Mouse (Mus musculus) WW6 (cell line): ENCODE results near the gene Mdga1.
"Not testable (repeated sequence)": the region's sequence is repeated elsewhere in the genome, so short reads cannot be mapped to it uniquely, and the experiment has no call there.

Source experiments
- DNase-seq: peaks from one replicate; pipeline ENCODE4 v3.0.0-alpha.2; 2013; ENCODE audit warnings: low read depth, low spot score

Gene Mdga1

DNA sequence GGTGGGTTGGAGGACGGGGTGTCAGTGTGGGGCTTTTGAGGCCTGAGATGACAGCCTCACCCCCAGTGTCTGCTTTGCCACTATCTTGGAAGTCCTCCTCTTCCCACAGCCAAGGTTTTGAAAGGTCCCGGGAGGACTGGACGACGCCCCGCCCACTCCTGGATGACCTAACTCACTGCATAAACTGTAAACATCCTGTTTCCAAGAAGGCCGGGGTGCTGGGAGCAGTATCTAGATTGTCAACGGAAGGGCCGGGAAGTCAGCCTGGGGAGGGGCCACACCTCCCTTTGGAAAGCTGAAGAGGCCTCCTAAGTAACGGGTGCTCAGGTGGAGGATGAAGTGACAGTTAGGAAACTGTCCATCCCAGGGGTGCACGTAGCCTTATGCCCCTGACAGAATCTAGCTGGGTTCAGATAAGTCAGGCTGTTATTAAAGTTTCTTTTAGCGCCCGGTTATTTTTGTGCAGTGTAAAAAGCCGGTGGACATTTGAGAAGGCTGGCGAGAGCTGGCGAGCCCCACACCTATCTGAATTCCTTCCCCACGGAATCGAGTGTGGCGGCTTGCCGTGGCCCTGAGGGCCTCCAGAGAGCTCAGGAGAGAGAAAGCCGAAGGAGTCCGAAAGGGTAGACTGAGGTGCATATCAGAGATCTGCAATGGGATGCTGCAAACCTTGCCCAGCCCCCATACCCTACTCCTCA, 170.3 kb downstream of the Mdga1 start:
- no peak for DNase-seq

DNA sequence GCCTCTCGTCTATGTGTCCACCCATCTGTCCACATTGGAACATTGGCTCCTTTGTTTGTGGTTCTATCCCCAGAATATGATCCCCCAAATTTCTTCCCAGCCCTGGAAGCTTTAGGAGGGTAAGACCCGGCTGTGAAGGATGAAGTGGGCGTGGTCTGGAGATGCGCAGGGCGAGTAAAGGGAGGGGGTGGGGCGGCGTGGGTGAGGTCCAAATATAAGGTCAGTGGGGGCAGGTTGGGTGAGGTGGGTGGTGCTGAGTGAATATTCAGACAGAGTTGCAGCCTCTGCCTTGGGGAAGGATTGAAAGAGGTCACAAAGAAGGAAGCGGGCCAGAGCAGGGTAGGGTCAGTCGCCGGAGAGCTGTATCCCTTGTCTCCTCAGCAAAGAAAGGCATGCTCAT, 171.7 kb downstream of the Mdga1 start:
- DNase-seq, result no peak

DNA sequence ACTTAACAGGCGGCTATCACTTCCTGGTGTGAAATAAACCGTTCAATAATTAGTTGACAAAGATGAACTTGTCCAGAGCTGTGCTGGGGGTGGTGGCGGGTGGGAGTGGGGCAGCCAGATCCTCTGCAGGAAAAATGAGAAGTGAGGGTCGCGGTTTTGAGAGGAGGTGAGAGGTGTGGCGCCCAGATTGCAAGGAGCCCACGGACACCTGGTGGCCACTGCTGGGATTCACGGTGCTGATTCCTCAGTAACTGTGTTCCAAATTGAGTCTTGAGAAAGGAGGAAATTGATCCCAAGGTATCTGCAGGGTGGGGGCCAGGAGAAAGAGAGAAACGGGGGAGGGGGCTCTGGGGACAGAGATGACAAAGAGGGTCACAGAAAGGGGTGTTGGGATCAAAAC, 173.1 kb downstream of the Mdga1 start:
- DNase-seq, result no peak

DNA sequence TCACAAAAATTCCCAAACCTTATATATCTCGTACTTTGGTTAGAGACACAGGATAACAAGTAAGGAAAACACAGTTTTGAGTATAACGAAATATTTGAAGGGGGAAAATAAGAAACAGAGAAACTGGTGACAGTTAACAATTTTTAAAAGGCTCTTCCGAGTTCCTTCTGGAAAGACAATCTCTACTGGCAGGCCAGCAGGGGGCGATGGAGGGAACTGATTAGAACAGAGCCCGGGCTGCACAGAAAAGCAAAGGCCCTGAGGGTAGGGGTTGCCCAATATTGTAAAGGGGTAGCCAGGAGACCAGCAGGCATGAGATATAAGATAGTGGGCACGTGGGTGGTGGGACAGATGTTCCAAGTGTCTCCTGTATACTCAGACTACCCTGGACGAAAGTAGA, 173.8 kb downstream of the Mdga1 start:
- no peak for DNase-seq

DNA sequence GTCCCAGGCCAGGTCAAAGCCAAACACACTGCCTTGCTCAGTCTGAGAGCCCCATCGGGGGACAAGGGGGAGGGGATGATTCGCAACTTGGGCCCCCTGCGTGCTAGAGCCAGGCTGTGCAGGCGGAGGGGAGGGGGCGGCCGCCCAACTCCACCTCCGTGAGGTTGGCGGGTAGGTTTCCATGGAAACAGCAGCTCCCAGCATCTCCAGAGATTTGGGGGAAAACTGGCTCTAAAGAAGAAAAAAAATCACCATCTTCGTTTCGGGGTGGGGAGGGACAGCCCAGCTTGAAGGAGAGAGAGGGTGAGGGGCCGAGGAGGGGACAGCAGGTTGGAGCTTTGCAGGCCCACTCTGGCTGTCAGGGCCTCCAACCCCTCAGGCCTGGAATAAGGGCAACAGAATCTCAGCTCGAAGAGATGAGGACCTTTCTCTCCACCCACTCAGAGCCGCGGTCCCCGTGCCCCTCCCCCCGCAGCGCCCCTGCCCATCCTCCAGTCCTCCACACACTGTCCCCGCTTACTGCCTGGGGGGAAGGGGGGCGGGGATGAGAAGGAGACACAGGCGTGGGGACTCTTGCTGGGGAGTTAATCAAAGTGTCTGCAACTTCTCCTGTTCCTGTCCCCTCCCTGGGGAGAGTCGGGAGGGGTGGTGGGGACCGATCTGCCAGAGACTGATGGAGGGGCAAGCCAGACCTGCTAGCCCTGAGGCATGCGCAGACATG, 174.7 kb downstream of the Mdga1 start:
- DNase-seq, result no peak

DNA sequence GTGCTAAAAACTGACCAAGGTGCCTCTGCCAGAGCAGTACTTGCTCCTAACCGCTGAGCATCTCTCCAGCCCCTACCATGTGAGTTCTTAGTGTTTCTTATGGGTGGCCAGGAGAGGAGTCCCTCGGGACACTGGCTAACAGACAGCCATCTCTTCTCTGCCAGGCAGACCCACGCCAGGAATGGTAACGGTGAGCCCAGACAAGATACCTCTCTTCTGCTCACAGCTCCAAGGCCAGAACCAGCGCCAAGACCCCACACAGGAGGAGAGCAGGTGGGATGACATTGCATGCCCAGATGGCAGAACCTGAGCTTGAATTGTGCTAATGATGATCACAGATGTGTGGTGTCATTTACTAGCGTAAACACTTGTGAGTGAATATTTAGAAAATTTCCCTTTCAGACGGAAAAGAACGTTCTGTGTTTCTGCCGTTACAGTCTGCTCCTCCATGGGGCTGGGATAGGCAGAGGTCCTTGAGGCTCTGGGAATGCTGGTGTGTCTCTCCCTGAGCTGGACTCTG, 178.3 kb downstream of the Mdga1 start:
- DNase-seq, result no peak

DNA sequence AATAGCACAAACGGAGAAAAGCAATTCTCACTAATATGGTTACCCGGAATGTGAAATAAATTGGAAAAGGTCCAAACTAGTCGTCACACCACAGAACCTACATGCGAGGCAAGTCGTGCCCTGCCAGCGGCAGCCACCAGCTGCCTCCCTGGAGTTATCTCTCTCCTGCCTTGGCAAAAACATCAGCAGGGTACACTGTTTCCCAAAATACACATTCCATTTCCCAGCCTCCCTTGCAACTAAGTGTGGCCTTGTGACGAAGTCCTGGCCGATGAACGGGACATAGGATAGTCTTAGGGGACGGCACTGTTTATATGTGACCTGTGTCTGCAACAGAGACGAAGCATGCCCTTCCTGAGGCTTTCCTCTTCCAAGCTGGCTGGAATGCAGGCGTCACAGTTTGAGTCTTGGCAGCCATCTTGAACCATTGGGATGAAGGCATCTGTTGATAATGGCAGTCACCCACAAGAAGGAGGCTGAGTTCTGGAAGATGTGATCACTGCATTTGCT, 179.6 kb downstream of the Mdga1 start:
- no peak for DNase-seq

DNA sequence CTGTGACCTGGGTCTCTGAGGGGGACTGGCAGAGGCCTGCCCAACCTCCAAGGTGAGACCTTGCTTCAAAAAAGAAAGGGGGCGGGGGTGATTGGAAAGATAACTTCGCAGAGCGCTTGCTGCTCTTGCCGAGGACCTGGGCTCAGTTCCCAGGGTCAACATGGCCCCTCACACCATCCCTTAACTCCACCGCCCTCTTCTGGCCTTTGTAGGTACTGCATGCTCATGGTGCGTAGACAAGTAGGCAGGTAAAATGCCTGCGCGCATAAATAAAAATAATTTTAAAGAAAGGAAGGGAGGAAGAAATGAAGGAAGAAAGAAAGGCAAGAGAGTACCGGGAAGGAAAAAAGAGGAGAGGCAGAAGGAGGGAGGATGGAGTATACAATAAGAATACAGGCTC, 180.2 kb downstream of the Mdga1 start:
- DNase-seq, result no peak

DNA sequence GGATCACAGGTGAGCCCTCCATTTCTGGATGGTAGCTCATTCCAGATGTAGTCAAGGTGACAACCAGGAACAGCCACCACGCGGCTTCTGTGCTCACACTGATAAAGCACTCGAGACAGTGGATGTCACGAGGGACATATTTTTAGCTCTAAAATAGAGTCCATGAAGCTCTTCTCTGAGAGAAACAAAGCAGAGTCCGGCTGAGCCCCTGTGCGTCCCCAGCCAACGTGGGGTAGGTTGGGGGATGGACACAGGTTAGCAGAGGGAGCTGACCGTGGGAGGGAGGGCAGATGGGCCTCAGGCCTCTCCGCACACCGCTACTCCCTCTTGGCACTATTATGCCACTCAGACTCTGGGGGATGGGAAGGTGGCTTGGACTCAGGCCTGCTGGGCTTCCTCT, 181.3 kb downstream of the Mdga1 start:
- DNase-seq, result no peak

DNA sequence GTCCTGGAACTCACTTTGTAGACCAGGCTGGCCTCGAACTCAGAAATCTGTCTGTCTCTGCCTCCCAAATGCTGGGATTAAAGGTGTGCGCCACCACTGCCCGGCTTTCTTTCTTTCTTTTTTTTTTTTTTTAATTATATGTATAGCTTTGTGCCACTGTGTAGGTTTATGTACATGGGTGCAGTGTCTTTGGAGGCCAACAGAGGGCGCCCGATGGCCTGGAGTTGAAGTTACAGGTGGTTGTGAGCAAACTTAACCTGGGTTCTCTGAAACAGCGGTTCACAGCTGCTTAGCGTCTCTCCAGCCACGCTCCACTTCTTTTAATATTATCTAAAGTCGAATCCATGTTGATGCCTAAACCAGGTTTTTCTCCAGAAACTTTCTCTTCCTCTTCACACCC, 185.1 kb downstream of the Mdga1 start:
- no peak for DNase-seq

DNA sequence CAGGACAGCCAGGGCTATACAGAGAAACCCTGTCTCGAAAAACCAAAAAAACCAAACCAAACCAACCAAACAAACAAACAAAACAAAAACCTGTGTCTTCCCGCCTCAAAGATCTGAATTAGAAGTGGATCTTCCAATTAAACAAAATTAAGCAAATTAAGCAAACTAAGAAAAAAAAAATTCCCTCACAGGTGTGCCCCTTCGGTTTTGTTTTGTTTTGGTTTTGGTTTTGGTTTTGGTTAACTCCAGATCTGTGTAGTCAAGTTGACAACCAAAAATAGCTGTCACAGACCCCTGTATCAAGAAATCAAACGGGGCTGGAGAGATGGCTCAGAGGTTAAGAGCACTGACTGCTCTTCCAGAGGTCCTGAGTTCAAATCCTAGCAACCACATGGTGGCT, 188.4 kb downstream of the Mdga1 start:
- not testable (repeated sequence) for DNase-seq

DNA sequence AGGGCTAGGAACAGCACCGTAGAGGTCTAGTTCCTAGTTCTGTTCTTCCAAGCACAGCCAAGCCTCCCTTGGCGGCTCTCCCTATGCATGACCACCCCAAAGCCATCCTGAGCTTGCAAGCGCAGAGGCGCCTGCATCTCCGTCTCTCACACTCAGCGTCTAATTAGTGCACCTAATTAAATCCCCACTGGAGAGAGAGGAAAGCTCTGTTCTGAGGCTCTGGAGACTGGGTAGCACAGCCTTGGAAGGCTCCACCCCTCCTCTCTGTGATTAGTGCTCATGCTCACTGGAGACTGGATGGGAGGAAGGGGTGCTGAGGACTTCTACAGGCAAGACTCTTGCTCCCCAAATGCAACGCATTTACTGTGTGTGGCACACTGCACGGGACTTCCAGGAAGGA, 191.9 kb downstream of the Mdga1 start:
- DNase-seq, result no peak
